Mouse (Mus musculus) 3134 (cell line): ENCODE results near the gene Src.

Experiments
- DNase-seq: peaks from one replicate; pipeline ENCODE4 v3.0.0-alpha.2; 2011; ENCODE audit warnings: low spot score; ENCODE audit not compliant: insufficient read length; ENCODE audit errors: extremely low read depth

The Src gene

DNA sequence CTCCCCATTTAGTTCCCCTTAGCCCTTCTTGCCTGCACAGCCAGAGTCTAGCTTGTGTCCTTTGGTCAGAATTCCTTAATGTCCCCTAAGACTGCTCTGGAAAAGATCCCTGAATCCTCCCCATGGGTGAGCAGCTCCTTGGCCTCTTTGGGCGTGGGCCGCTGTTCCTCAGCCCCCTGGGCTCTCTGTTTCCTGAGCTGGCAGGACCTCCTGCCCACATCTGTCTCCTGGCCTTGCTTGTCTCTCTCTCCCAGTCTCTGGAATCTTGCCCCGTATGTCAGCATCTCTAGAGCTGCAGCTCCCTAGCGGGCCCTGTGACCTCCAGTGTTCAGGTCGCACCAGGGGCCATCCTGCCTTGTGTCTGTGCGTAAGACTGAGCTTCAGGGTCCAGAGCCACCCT, 101.2 kb downstream of the Src start:
- DNase-seq, result no peak

DNA sequence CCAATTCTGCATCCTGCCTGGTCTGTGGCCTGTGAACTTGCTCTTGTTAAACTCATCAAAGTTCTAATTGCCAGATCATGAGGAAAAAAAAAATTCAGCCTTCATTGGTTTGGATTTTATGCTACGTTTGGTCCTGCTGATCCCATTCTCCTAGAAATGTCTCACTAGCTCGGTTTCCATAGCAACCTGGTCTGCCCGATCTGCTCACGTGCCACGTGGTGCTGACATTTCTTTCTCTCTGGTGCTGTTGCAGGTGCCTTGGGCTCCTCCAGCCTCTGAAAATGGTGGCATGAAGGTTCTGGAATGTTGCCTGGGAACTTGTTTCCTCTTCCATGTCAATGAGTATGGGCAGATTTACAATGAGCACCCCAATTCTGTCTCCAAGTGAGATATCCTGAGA, 102.3 kb downstream of the Src start:
- DNase-seq, result no peak
